Comparison of ENCODE assay signal across 8 mouse cellular contexts in the genomic region with DNA sequence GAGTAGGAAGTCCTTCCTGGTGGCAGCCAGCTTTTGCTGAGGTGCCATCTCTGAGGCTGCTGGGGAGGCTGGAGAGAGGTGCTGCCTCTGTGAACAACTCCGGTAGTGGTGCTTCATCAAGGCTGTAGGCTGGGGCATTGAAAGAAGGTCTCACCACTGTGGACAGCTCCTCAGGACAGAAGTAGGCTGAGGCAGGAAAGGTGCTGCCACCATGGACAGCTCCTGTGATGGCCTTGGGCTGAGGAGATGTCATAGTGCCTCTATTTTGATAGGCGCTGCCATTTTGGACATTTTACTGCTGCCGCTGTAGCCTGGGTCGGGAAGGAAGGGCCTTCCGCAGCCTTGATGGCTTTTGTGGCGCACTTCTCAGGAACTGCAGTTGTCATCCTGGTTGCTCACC. TPM values are rescaled to one million over a fixed set of nuclear protein-coding genes. Genes with fewer than 3 reads are reported as not detected.
DNase-seq lines count a peak whose midpoint lies in the region; ATAC-seq and TF ChIP-seq lines count a peak whose summit lies in the region.
"Had no signal": no experiment of that assay in that cellular context is flagged by ENCODE, and none has a peak within 500 bp of the region (broad histone marks: within the 10 kb centered on the region; RNA-seq: fewer than 3 reads in every experiment).

No protein-coding gene starts in this region.

- no peaks in the 10 kb centered on the region for H3K36me3 ChIP-seq in ES-Bruce4 (ENCODE audit: control insufficient read depth, insufficient read depth, low read length, poor library complexity, severe bottlenecking)
- 0 out of 2 replicates have a peak, but pooled peaks cover 2% of the 10 kb centered on the region for H3K36me3 ChIP-seq in forebrain, embryonic 15.5 days
- peaks cover 27% of the 10 kb centered on the region for H3K36me3 ChIP-seq in midbrain, embryonic 10.5 days

- no peak overlapping the region for H3K9ac ChIP-seq in ES-Bruce4 (ENCODE audit: low read depth, poor library complexity, severe bottlenecking)
- H3K9ac ChIP-seq in forebrain, embryonic 15.5 days (replicated peaks): no peak overlapping the region

- no peak overlapping the region for H3K27ac ChIP-seq in ES-Bruce4 (ENCODE audit: insufficient read depth, low read length)
- no peak overlapping the region for H3K27ac ChIP-seq in forebrain, embryonic 15.5 days (replicated peaks)
- peak overlapping the region; percentile 98; the same call in 1 of the 2 replicates for H3K27ac ChIP-seq in midbrain, embryonic 10.5 days (replicated peaks)
- H3K27ac ChIP-seq in left cerebral cortex, adult 2 months: no peak overlapping the region

- no peaks in the 10 kb centered on the region for H3K27me3 ChIP-seq in ES-Bruce4 (ENCODE audit: control insufficient read depth, insufficient read depth, low read length, poor library complexity, severe bottlenecking)
- H3K27me3 ChIP-seq in forebrain, embryonic 15.5 days: no peaks in the 10 kb centered on the region
- H3K27me3 ChIP-seq in midbrain, embryonic 10.5 days (ENCODE audit: low read depth, poor library complexity, severe bottlenecking): peaks cover 11% of the 10 kb centered on the region

- H3K4me2 ChIP-seq in forebrain, embryonic 15.5 days (replicated peaks): peak overlapping the region; percentile 85

- 91% methylated on average over 6 of the region's 6 CpGs for WGBS in forebrain, embryonic 15.5 days
- 96% methylated on average over 6 of the region's 6 CpGs for WGBS in midbrain, embryonic 10.5 days

- no peaks in the 10 kb centered on the region for H3K4me1 ChIP-seq in ES-Bruce4 (ENCODE audit: control insufficient read depth, insufficient read depth, low read length)
- H3K4me1 ChIP-seq in forebrain, embryonic 15.5 days: peaks cover 33% of the 10 kb centered on the region
- H3K4me1 ChIP-seq in midbrain, embryonic 10.5 days: peaks cover 31% of the 10 kb centered on the region

- no peak for ATAC-seq in forebrain, embryonic 15.5 days (replicated peaks)

- no peaks in the 10 kb centered on the region for H3K9me3 ChIP-seq in ES-Bruce4 (replicated peaks; ENCODE audit: control insufficient read depth, insufficient read depth, low read length, poor library complexity, severe bottlenecking)
- H3K9me3 ChIP-seq in forebrain, embryonic 15.5 days: no peaks in the 10 kb centered on the region
- H3K9me3 ChIP-seq in midbrain, embryonic 10.5 days (replicated peaks): no peaks in the 10 kb centered on the region

- DNase-seq in 3T3-L1 (ENCODE audit: low read depth, low spot score): peak; percentile 52
- no peak for DNase-seq in midbrain, embryonic 10.5 days (ENCODE audit: low spot score)
- DNase-seq in left cerebral cortex, adult 2 months (ENCODE audit: extremely low spot score in 1 of 2, low spot score in 2 of 2): no peak
- no peak for DNase-seq in right cerebral cortex, postnatal 10 days (ENCODE audit: low spot score in 2 of 2)
- DNase-seq in frontal cortex, postnatal 14 days (ENCODE audit: low spot score in 2 of 2): no peak
- DNase-seq: kidney, adult 9 months had no signal

- no peak overlapping the region for H3K4me3 ChIP-seq in ES-Bruce4 (ENCODE audit: low read depth, low read length)
- peak overlapping the region; percentile 71; the same call in 1 of the 2 replicates for H3K4me3 ChIP-seq in forebrain, embryonic 15.5 days
- peak overlapping the region; percentile 87 for H3K4me3 ChIP-seq in midbrain, embryonic 10.5 days
- H3K4me3 ChIP-seq in left cerebral cortex, adult 2 months: no peak overlapping the region

- no peak for TF ChIP-seq POLR2A in ES-Bruce4 (IDR thresholded peaks at IDR 0.05; ENCODE audit: insufficient read depth, low read length)

- intact Hi-C loops in left cerebral cortex, adult 2 months (cut with DNase I): loop anchor here (5.0 kb wide), 1 partner anchor 191 kb away; the partner anchor contains the start of gene Eif4a3

- TF ChIP-seq EP300 in ES-Bruce4 (IDR thresholded peaks at IDR 0.05; ENCODE audit: insufficient read depth, low read depth, low read length): peak; percentile 69; the same call in 1 of the 2 replicates

- TF ChIP-seq CTCF in ES-Bruce4 (IDR thresholded peaks at IDR 0.05; ENCODE audit: low read depth, low read length): no peak
- no peak for TF ChIP-seq CTCF in left cerebral cortex, adult 2 months (IDR thresholded peaks at IDR 0.05)

RNA-seq across cellular contexts. Expression of gene Endov, which starts 1.7 kb away (rescaled TPM):
- 6.5 and 7.7 TPM in 2 replicates for polyA plus RNA-seq in ES-Bruce4 (2011; ENCODE audit: insufficient read depth, insufficient read length, low read depth, missing spikeins)
- 17.3 and 18.5 TPM in 2 replicates for polyA plus RNA-seq in forebrain, embryonic 15.5 days (2015; fragmentation: Nextera tagmentation; extraction: Ambion mirVana)
- polyA plus RNA-seq in midbrain, embryonic 10.5 days (2016; fragmentation: Nextera tagmentation; extraction: Ambion mirVana): 21.6 and 27.6 TPM in 2 replicates
- 10 to 100 TPM; 31.3 to 35.3 TPM for total RNA-seq in left cerebral cortex, adult 2 months (2021)

RNA-seq across cellular contexts. Expression of gene Nptx1, which starts 54.7 kb away (rescaled TPM):
- polyA plus RNA-seq in ES-Bruce4 (2011; ENCODE audit: insufficient read depth, insufficient read length, low read depth, missing spikeins): 0.21 TPM in 1 of 2 replicates, not detected in the other
- polyA plus RNA-seq in forebrain, embryonic 15.5 days (2015; fragmentation: Nextera tagmentation; extraction: Ambion mirVana): 9.0 and 10.2 TPM in 2 replicates
- 1.1 and 1.6 TPM in 2 replicates for polyA plus RNA-seq in midbrain, embryonic 10.5 days (2016; fragmentation: Nextera tagmentation; extraction: Ambion mirVana)
- total RNA-seq in left cerebral cortex, adult 2 months (2021): 100 to 1,000 TPM; 247 to 272 TPM

Comparison
In these comparisons a context has a peak if more than half of its experiments do, and no peak if none do; other contexts are left out.
1. H3K4me3 ChIP-seq: peak in forebrain, embryonic 15.5 days (single experiment) and midbrain, embryonic 10.5 days (single experiment); none in ES-Bruce4 (single experiment) and left cerebral cortex, adult 2 months (single experiment).